Mouse (Mus musculus): ENCODE results near the gene Igsf3. TPM values are rescaled to one million over a fixed set of nuclear protein-coding genes. Genes with fewer than 3 reads are reported as not detected.

The Igsf3 gene
- polyA plus RNA-seq, 1 experiment from 2014 or later, result 76.9 TPM

DNA sequence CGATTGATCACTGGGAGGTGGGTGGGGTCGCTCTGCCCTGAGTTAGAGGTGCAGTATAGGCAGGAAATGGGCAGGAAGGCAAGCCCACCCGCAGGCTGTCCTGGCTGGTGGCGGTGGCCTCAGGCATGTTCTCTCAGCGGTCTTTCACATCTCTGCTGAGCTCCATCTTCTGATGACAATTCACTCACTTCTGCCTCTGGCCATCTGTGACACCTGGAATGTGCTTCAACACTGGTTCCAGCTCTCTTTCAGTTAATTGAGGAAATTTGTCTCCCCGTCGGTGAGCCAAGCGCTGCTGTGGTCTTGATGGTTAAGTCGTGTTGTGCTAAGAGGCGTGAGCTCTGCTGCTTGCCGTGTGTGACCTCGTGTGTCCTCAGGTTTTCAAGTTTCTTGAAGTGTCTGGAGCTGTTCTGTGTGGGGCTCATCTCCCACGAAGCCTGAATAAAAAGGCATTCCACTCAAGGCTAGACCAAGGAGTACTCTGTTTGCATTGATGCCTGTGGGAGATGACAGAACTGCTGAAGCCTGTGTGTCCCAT lies 19.9 kb downstream of the Igsf3 start:
- Histone ChIP-seq H3K9me3 (no peaks in the 10 kb centered on the region), H3K36me3 (no peaks in the 10 kb centered on the region), H3K4me3 (no peak overlapping the region), H3K4me1 (replicated peaks) (peaks cover 100% of the 10 kb centered on the region), H3K27ac (replicated peaks) (no peak overlapping the region), H3K27me3 (no peaks in the 10 kb centered on the region), H3K9ac (no peak overlapping the region), H3K4me2 (no peak overlapping the region)
- ATAC-seq (ENCODE audit: low read depth), result no peak
- 55% methylated on average over 13 of the region's 13 CpGs for WGBS

GRCm38 (mm10) chr3:101397422-101397821 lies 20.5 kb downstream of the Igsf3 start:
- H3K27me3 ChIP-seq, result no peaks in the 10 kb centered on the region
- H3K36me3 ChIP-seq, result no peaks in the 10 kb centered on the region
- ATAC-seq (ENCODE audit: low read depth), result no peak
- H3K4me2 ChIP-seq, result no peak overlapping the region
- H3K4me1 ChIP-seq (replicated peaks), result peaks cover 100% of the 10 kb centered on the region
- H3K9ac ChIP-seq, result no peak overlapping the region
- WGBS, result 72% methylated on average over 4 of the region's 4 CpGs
- H3K9me3 ChIP-seq, result no peaks in the 10 kb centered on the region
- no peak overlapping the region for H3K4me3 ChIP-seq
- H3K27ac ChIP-seq (replicated peaks), result peak overlapping the region; percentile 73; the same call in 1 of the 2 replicates

GRCm38 (mm10) chr3:101398071-101398786 lies 21.3 kb downstream of the Igsf3 start:
- peak overlapping the region; percentile 41; the same call in 1 of the 2 replicates for H3K9ac ChIP-seq
- 35% methylated on average over 12 of the region's 12 CpGs for WGBS
- peak; percentile 28; the same call in 1 of the 2 replicates for ATAC-seq (ENCODE audit: low read depth)

DNA sequence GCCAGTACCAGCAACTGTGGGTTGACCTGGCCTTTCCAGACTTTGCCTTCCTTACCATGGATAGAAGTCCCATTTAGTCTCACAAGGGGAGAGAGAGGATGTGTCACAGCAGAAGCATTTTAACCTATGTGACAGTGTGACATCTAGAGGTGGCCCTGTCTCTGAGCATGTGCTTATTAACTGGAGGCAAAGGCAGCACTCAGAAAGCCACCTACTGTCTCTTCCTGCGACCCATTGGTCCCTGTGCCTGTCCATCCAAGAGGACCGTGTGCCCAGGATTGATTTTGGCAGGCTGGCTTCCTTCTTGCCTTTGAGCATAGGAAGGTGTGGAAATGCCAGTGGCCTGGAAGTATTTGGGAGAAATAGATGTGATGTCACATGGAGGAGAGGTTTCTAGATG lies 22.0 kb downstream of the Igsf3 start:
- Histone ChIP-seq H3K4me2 (0 out of 2 replicates have a peak overlapping the region, but pooled peaks have one; percentile 14), H3K4me3 (no peak overlapping the region)

More at GRCm38 (mm10) chr3:101398071-101398786, 21.3 kb downstream of the Igsf3 start:
- no peak overlapping the region for H3K4me3 ChIP-seq
- H3K9me3 ChIP-seq, result no peaks in the 10 kb centered on the region
- peak overlapping the region; percentile 73 for H3K27ac ChIP-seq (replicated peaks)
- H3K4me1 ChIP-seq (replicated peaks), result peaks cover 93% of the 10 kb centered on the region
- H3K27me3 ChIP-seq, result no peaks in the 10 kb centered on the region
- H3K4me2 ChIP-seq, result peak overlapping the region; percentile 14
- H3K36me3 ChIP-seq, result no peaks in the 10 kb centered on the region

DNA sequence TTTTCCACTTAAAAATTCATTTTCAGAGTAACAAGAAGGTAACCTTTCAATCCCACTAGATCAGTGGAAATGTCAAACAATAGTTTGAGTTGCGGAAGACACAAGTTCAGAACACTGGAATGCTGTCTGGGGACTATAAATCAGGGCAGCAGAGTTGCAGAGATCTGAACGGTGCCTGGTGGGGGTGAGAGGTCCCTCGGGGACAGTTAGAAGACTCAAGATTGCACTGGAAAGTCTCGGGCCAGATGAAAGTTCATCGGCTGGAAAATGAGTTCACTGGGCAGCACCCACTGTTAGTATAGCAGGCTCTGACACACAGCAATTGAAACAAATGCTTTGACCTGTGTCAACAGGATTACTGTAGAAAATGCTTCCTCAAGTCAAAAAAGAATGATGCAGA lies 24.6 kb downstream of the Igsf3 start:
- no peak overlapping the region for H3K27ac ChIP-seq (replicated peaks)
- no peak overlapping the region for H3K4me2 ChIP-seq
- H3K9me3 ChIP-seq, result no peaks in the 10 kb centered on the region
- ATAC-seq (ENCODE audit: low read depth), result no peak
- no peaks in the 10 kb centered on the region for H3K27me3 ChIP-seq
- 17% methylated on average over 5 of the region's 5 CpGs for WGBS
- peaks cover 93% of the 10 kb centered on the region for H3K4me1 ChIP-seq (replicated peaks)
- H3K9ac ChIP-seq, result no peak overlapping the region
- H3K4me3 ChIP-seq, result no peak overlapping the region
- H3K36me3 ChIP-seq, result no peaks in the 10 kb centered on the region

More for the DNA sequence above, 22.0 kb downstream of the Igsf3 start:
- Histone ChIP-seq H3K36me3 (no peaks in the 10 kb centered on the region), H3K4me1 (replicated peaks) (peaks cover 93% of the 10 kb centered on the region), H3K9ac (peak overlapping the region; percentile 41; the same call in 1 of the 2 replicates), H3K27me3 (no peaks in the 10 kb centered on the region), H3K27ac (replicated peaks) (peak overlapping the region; percentile 73), H3K9me3 (no peaks in the 10 kb centered on the region)
- 63% methylated on average over 2 of the region's 2 CpGs for WGBS
- no peak for ATAC-seq (ENCODE audit: low read depth)

DNA sequence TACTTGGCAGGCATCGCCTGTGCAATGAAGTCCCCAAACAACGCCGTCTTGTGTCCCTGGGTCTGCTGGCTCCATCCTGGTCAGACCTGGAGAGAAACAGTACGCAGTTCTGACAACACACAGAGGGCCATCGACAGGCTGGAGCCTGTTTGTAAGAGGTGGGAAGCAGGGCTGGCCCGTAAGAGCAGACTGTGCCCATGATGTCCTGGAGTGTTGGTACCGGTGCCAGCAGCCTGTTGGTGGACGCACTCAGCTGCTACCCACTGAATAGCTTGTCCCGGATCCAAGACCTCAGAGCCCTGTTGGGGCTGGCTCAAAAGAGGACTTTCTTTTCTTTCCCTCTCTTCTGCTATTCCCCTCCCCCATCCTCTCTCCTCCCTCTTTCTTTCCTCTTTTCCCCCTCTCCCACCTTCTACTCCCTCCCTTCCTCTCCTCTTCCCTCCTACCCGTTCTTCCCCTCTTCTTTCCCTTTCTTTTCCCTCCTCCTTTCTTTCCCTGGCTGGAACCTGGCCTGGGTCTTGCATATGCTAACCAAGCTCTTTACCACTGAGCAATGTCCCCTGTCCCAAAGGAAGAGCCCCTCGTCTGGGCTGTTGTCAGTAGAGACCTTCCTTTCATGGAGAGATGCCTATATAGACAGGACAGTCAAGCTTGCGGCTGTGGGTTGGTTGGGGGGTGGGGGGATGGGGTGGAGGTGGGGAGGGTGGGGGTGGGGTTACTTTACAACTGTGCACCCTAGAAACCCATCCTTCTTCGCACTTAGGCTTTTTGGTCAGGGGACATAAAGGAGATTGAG lies 27.9 kb downstream of the Igsf3 start:
- H3K4me3 ChIP-seq, result no peak overlapping the region
- no peaks in the 10 kb centered on the region for H3K27me3 ChIP-seq
- ATAC-seq (ENCODE audit: low read depth), result peak; percentile 54
- H3K9me3 ChIP-seq, result no peaks in the 10 kb centered on the region
- no peak overlapping the region for H3K9ac ChIP-seq
- peak overlapping the region; percentile 9 for H3K4me2 ChIP-seq
- H3K27ac ChIP-seq (replicated peaks), result peak overlapping the region; percentile 72
- no peaks in the 10 kb centered on the region for H3K36me3 ChIP-seq
- H3K4me1 ChIP-seq (replicated peaks), result peaks cover 84% of the 10 kb centered on the region
- 44% methylated on average over 13 of the region's 13 CpGs for WGBS

- no peak overlapping the region for H3K9ac ChIP-seq
Measured at GRCm38 (mm10) chr3:101405495-101405894, 28.6 kb downstream of the Igsf3 start.

DNA sequence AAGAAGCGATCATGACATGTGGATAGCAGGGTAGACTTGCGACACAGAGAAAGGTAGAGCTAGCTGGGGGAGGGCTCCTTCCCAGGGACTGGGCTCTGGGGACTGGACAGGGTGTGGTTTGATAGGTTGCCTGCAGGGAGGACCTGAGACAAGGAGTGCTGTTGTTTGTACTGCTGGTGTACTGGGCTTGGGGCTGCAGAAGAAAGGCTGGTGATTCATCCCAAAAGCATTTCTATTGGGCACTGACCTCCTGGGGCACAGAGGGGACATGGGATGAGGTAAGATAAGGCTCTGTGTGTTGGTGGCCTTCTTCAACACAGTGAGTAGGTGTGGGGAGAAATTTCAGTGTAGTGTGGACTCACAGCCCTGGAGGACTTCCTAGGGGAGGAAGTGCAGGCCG lies 29.2 kb downstream of the Igsf3 start:
- 61% methylated on average over 3 of the region's 3 CpGs for WGBS
- H3K4me2 ChIP-seq, result no peak overlapping the region
- H3K4me3 ChIP-seq, result no peak overlapping the region
- H3K27me3 ChIP-seq, result no peaks in the 10 kb centered on the region
- peaks cover 84% of the 10 kb centered on the region for H3K4me1 ChIP-seq (replicated peaks)
- H3K9me3 ChIP-seq, result no peaks in the 10 kb centered on the region
- no peaks in the 10 kb centered on the region for H3K36me3 ChIP-seq
- ATAC-seq (ENCODE audit: low read depth), result no peak
- no peak overlapping the region for H3K9ac ChIP-seq
- peak overlapping the region; percentile 46; the same call in 1 of the 2 replicates for H3K27ac ChIP-seq (replicated peaks)

More at GRCm38 (mm10) chr3:101405495-101405894, 28.6 kb downstream of the Igsf3 start:
- Histone ChIP-seq H3K36me3 (no peaks in the 10 kb centered on the region), H3K4me2 (peak overlapping the region; percentile 9; the same call in 1 of the 2 replicates), H3K4me1 (replicated peaks) (peaks cover 84% of the 10 kb centered on the region), H3K27me3 (no peaks in the 10 kb centered on the region), H3K4me3 (no peak overlapping the region), H3K9me3 (no peaks in the 10 kb centered on the region), H3K27ac (replicated peaks) (peak overlapping the region; percentile 72)
- 34% methylated on average over 10 of the region's 10 CpGs for WGBS
- ATAC-seq (ENCODE audit: low read depth), result peak; percentile 75

DNA sequence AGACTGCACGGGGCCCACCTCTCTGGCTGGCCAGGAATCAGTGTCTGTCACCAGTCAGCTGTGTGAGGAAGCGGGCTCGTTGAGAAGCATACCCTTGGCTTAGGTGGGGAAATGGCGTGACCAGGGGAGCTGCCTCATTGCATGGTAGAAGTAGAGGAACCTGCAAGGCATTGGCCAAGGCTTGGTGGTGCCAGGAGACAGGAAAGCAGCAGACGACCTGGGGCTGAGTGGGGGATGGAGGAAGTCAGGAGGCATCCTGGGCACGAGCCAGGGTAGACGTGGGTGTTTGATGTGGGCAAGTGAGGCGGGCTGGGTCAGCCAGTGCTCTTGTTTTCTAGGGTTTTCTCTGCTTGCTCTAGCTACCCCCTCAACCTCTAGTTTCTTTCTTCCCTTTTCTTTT lies 30.7 kb downstream of the Igsf3 start:
- no peak overlapping the region for H3K4me2 ChIP-seq
- WGBS, result 79% methylated on average over 8 of the region's 8 CpGs
- ATAC-seq (ENCODE audit: low read depth), result no peak
- no peak overlapping the region for H3K27ac ChIP-seq (replicated peaks)
- no peak overlapping the region for H3K4me3 ChIP-seq
- H3K9me3 ChIP-seq, result no peaks in the 10 kb centered on the region
- peaks cover 73% of the 10 kb centered on the region for H3K4me1 ChIP-seq (replicated peaks)
- H3K27me3 ChIP-seq, result no peaks in the 10 kb centered on the region
- H3K36me3 ChIP-seq, result no peaks in the 10 kb centered on the region
- H3K9ac ChIP-seq, result no peak overlapping the region

- 50% methylated on average over 20 of the region's 20 CpGs for WGBS
- no peak for ATAC-seq (ENCODE audit: low read depth)
Measured at GRCm38 (mm10) chr3:101408953-101409750, 32.3 kb downstream of the Igsf3 start.

DNA sequence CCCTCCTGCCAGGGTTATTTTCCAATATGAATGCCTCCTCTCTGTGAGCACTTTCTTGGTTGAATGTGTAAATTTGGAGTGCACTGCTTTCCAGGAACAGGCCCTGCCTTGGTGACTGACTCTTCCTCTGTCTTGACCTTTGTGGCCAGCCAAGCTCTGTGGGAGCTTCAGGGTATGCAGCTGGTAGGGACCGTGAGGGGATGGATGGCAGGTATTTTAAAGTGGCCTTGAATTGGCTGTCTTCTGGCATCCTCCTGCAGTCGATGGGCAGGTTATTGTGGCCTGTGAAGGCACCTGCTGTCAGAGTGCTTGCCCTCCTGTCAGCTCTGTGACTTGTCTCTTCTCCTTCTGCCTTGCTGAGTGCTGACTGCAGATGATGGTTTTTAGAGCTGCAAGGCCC lies 33.3 kb downstream of the Igsf3 start:
- Histone ChIP-seq H3K27ac (replicated peaks) (no peak overlapping the region), H3K9ac (peak overlapping the region; percentile 23; the same call in 1 of the 2 replicates), H3K4me3 (no peak overlapping the region), H3K9me3 (no peaks in the 10 kb centered on the region), H3K36me3 (no peaks in the 10 kb centered on the region), H3K4me1 (replicated peaks) (peaks cover 53% of the 10 kb centered on the region), H3K4me2 (no peak overlapping the region), H3K27me3 (no peaks in the 10 kb centered on the region)
- ATAC-seq (ENCODE audit: low read depth), result no peak
- 29% methylated on average over 2 of the region's 2 CpGs for WGBS

More at GRCm38 (mm10) chr3:101408953-101409750, 32.3 kb downstream of the Igsf3 start:
- H3K4me3 ChIP-seq, result no peak overlapping the region
- no peaks in the 10 kb centered on the region for H3K9me3 ChIP-seq
- no peak overlapping the region for H3K9ac ChIP-seq
- peak overlapping the region; percentile 65 for H3K27ac ChIP-seq (replicated peaks)
- peaks cover 63% of the 10 kb centered on the region for H3K4me1 ChIP-seq (replicated peaks)
- no peak overlapping the region for H3K4me2 ChIP-seq
- no peaks in the 10 kb centered on the region for H3K36me3 ChIP-seq
- H3K27me3 ChIP-seq, result no peaks in the 10 kb centered on the region

Data from neural tube, embryonic 13.5 days (tissue).